Mouse (Mus musculus) lung, postnatal 0 days (tissue): ENCODE measurements around the gene Medag.

Experiments used
- CTCF ChIP-seq: IDR thresholded peaks from 2 replicates; pipeline ENCODE4 v1.5.1; 2016; ENCODE audit warnings: antibody characterized with exemption, mild to moderate bottlenecking
- EP300 ChIP-seq: IDR thresholded peaks from 2 replicates; pipeline ENCODE4 v1.6.1; 2016; ENCODE audit warnings: antibody characterized with exemption, mild to moderate bottlenecking, control low read depth

DNA sequence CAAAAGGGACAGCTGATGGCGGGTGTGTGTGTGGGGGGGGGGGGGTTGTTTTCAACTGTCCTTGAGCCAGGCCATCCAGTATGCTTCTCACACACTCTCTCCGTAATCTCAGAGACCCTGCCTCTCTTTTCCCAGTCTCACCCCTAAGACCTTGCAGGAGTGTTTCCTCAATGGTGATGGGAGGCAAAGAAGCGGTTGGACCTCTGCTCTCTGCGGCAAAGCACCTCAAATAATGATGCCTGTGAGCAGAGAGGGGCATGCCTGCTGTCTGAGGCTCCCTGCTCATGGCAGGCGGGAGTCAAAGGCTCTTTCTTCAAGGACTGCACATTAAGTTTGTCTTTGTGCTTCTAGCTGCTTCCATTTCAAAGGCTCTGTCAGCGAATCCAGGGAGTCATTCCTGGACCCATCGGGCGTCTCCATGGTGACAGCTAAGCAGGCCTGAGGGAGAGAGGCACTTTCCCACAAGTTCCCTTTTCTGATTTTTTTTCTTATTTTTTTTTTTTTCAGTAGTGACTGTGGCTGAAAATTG lies 31.1 kb upstream of the Medag start:
- TF ChIP-seq CTCF (no peak), EP300 (no peak)
